Mouse (Mus musculus) heart, postnatal 0 days (tissue): Measurements from ENCODE around the gene Vsig10l.

Source experiments
- CTCF ChIP-seq: IDR thresholded peaks from 2 replicates; pipeline ENCODE4 v1.5.1; 2016; ENCODE audit warnings: antibody characterized with exemption, control low read depth, low read depth
- EP300 ChIP-seq: IDR thresholded peaks from 2 replicates; pipeline ENCODE4 v1.6.1; 2016; ENCODE audit warnings: antibody characterized with exemption, low read depth

DNA sequence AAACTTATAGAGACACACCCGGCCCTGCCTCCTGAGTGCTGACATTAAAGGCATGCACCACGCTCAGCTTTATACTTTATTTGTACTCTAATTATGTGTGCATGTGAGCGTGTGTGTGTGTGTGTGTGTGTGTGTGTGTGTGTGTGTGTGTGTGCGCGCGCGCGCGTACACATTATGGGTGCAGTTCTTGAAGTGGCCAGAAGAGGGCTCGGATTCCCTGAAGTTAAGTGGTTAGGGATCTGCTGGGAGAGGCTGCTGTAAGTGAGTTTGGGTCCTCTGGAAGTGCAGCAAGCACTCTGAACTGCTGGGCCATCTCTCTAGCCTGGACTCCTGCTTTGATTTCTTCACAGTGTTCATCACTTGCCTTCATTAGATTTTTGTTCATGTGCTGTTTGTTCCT, 45.7 kb upstream of the Vsig10l start:
- TF ChIP-seq EP300 (no peak), CTCF (no peak)
